Mouse (Mus musculus) forebrain, embryonic 10.5 days (tissue): ENCODE data around the gene C2cd4c. TPM values are rescaled to one million over a fixed set of nuclear protein-coding genes. Genes with fewer than 3 reads are reported as not detected.

ENCODE experiments used
- DNase-seq: peaks from one replicate; pipeline ENCODE4 v3.0.0-alpha.2; 2017; ENCODE audit warnings: low spot score; ENCODE audit errors: extremely low spot score
- H3K27ac ChIP-seq: fragments of 300-500 bp; sonication (generic); 2 replicates; pipeline ENCODE4 v1.5.1; 2016; ENCODE audit warnings: mild to moderate bottlenecking
- H3K27me3 ChIP-seq: fragments of 300-500 bp; sonication (generic); 2 replicates; pipeline ENCODE4 v1.6.1; 2016; ENCODE audit warnings: mild to moderate bottlenecking; ENCODE audit not compliant: poor library complexity, severe bottlenecking
- H3K36me3 ChIP-seq: fragments of 300-500 bp; sonication (generic); replicated peaks from 2 replicates; pipeline ENCODE4 v1.6.1; 2016; ENCODE audit warnings: mild to moderate bottlenecking, moderate library complexity
- H3K4me1 ChIP-seq: fragments of 300-500 bp; sonication (generic); 2 replicates; pipeline ENCODE4 v1.6.1; 2016
- H3K4me3 ChIP-seq: fragments of 300-500 bp; sonication (generic); 2 replicates; pipeline ENCODE4 v1.5.1; 2016; ENCODE audit warnings: mild to moderate bottlenecking, moderate library complexity
- H3K9me3 ChIP-seq: fragments of 300-500 bp; sonication (generic); 2 replicates; pipeline ENCODE4 v1.6.1; 2016; ENCODE audit warnings: mild to moderate bottlenecking, moderate library complexity
- whole genome bisulfite sequencing: fragments of 180-500 bp; shearing (Covaris S2); methylation state at CpG from one replicate; pipeline ENCODE4 v1.1.7; 2016; 5-methylcytosine and 5-hydroxymethylcytosine counted together
- polyA plus RNA-seq: library from polyadenylated mRNA; unstranded; fragments of >200 nt; fragmentation: Nextera tagmentation; extraction: Ambion mirVana; gene quantifications from 2 replicates; pipeline ENCODE4 v1.2.1, GENCODE M21; 2016

The C2cd4c gene
- polyA plus RNA-seq, 1 experiment from 2014 or later = not detected

- WGBS = 87% methylated on average over 9 of the region's 9 CpGs
- H3K9me3 ChIP-seq = no peaks in the 10 kb centered on the region
- no peak overlapping the region for H3K27ac ChIP-seq
- no peaks in the 10 kb centered on the region for H3K4me1 ChIP-seq
- no peak overlapping the region for H3K4me3 ChIP-seq
- H3K36me3 ChIP-seq = no peaks in the 10 kb centered on the region
- H3K27me3 ChIP-seq = peaks cover 11% of the 10 kb centered on the region
- no peak for DNase-seq
These were observed 29.4 kb downstream of the C2cd4c start for GRCm38 (mm10) chr10:79584426-79584825.

- Histone ChIP-seq H3K27me3 (peaks cover 15% of the 10 kb centered on the region), H3K4me1 (peaks cover 1% of the 10 kb centered on the region), H3K9me3 (no peaks in the 10 kb centered on the region), H3K27ac (no peak overlapping the region), H3K4me3 (no peak overlapping the region), H3K36me3 (no peaks in the 10 kb centered on the region)
- no peak for DNase-seq
- WGBS = 82% methylated on average over 7 of the region's 7 CpGs
These were observed 29.8 kb downstream of the C2cd4c start for GRCm38 (mm10) chr10:79584021-79584420.

- H3K36me3 ChIP-seq = no peaks in the 10 kb centered on the region
- no peak overlapping the region for H3K4me3 ChIP-seq
- H3K27me3 ChIP-seq = peaks cover 18% of the 10 kb centered on the region
- no peaks in the 10 kb centered on the region; the same call in 1 of the 2 replicates for H3K9me3 ChIP-seq
- no peak overlapping the region for H3K27ac ChIP-seq
- H3K4me1 ChIP-seq = peaks cover 12% of the 10 kb centered on the region
- WGBS = 88% methylated on average over 8 of the region's 8 CpGs
- no peak for DNase-seq
These were observed 32.3 kb downstream of the C2cd4c start for GRCm38 (mm10) chr10:79581501-79581900.

- Histone ChIP-seq H3K27me3 (peaks cover 18% of the 10 kb centered on the region), H3K4me1 (peaks cover 12% of the 10 kb centered on the region), H3K4me3 (no peak overlapping the region), H3K36me3 (no peaks in the 10 kb centered on the region), H3K9me3 (no peaks in the 10 kb centered on the region; the same call in 1 of the 2 replicates), H3K27ac (no peak overlapping the region)
- peak; percentile 58 for DNase-seq
- WGBS = 41% methylated on average over 6 of the region's 6 CpGs
These were observed 33.0 kb downstream of the C2cd4c start for GRCm38 (mm10) chr10:79580811-79581210.

GRCm38 (mm10) chr10:79580356-79580755, 33.5 kb downstream of the C2cd4c start:
- H3K4me1 ChIP-seq = peaks cover 12% of the 10 kb centered on the region
- H3K27ac ChIP-seq = no peak overlapping the region
- H3K36me3 ChIP-seq = no peaks in the 10 kb centered on the region
- H3K9me3 ChIP-seq = no peaks in the 10 kb centered on the region; the same call in 1 of the 2 replicates
- 66% methylated on average over 7 of the region's 7 CpGs for whole genome bisulfite sequencing
- DNase-seq = no peak
- peaks cover 18% of the 10 kb centered on the region for H3K27me3 ChIP-seq
- H3K4me3 ChIP-seq = no peak overlapping the region

GRCm38 (mm10) chr10:79579781-79580180, 34.0 kb downstream of the C2cd4c start:
- no peaks in the 10 kb centered on the region; the same call in 1 of the 2 replicates for H3K9me3 ChIP-seq
- H3K27ac ChIP-seq = no peak overlapping the region
- H3K27me3 ChIP-seq = peaks cover 18% of the 10 kb centered on the region
- no peak for DNase-seq
- no peaks in the 10 kb centered on the region for H3K36me3 ChIP-seq
- H3K4me3 ChIP-seq = no peak overlapping the region
- WGBS = 87% methylated on average over 12 of the region's 12 CpGs
- peaks cover 12% of the 10 kb centered on the region for H3K4me1 ChIP-seq

- Histone ChIP-seq H3K4me1 (peaks cover 12% of the 10 kb centered on the region), H3K27ac (no peak overlapping the region), H3K4me3 (no peak overlapping the region), H3K9me3 (no peaks in the 10 kb centered on the region; the same call in 1 of the 2 replicates), H3K36me3 (no peaks in the 10 kb centered on the region), H3K27me3 (peaks cover 18% of the 10 kb centered on the region)
- no peak for DNase-seq
- 78% methylated on average over 7 of the region's 7 CpGs for WGBS
These were observed 34.9 kb downstream of the C2cd4c start for GRCm38 (mm10) chr10:79578891-79579290.

GRCm38 (mm10) chr10:79578276-79578675, 35.5 kb downstream of the C2cd4c start:
- DNase-seq = no peak
- WGBS = 54% methylated on average over 9 of the region's 9 CpGs

GRCm38 (mm10) chr10:79577376-79577775, 36.4 kb downstream of the C2cd4c start:
- WGBS = 79% methylated on average over 4 of the region's 4 CpGs
- Histone ChIP-seq H3K27me3 (peaks cover 18% of the 10 kb centered on the region), H3K9me3 (no peaks in the 10 kb centered on the region; the same call in 1 of the 2 replicates), H3K4me1 (peaks cover 12% of the 10 kb centered on the region), H3K27ac (no peak overlapping the region), H3K4me3 (no peak overlapping the region), H3K36me3 (no peaks in the 10 kb centered on the region)
- DNase-seq = no peak

More at GRCm38 (mm10) chr10:79578276-79578675, 35.5 kb downstream of the C2cd4c start:
- Histone ChIP-seq H3K4me3 (no peak overlapping the region), H3K4me1 (peaks cover 12% of the 10 kb centered on the region), H3K36me3 (no peaks in the 10 kb centered on the region), H3K27ac (no peak overlapping the region), H3K27me3 (peaks cover 18% of the 10 kb centered on the region), H3K9me3 (no peaks in the 10 kb centered on the region; the same call in 1 of the 2 replicates)

- Histone ChIP-seq H3K27me3 (peaks cover 18% of the 10 kb centered on the region), H3K9me3 (no peaks in the 10 kb centered on the region; the same call in 1 of the 2 replicates), H3K4me3 (no peak overlapping the region), H3K36me3 (no peaks in the 10 kb centered on the region), H3K4me1 (peaks cover 12% of the 10 kb centered on the region), H3K27ac (no peak overlapping the region)
- DNase-seq = no peak
- WGBS = 85% methylated on average over 6 of the region's 6 CpGs
These were observed 38.1 kb downstream of the C2cd4c start for GRCm38 (mm10) chr10:79575754-79576153.

- peaks cover 10% of the 10 kb centered on the region; the same call in 1 of the 2 replicates for H3K27me3 ChIP-seq
- H3K9me3 ChIP-seq = no peaks in the 10 kb centered on the region; the same call in 1 of the 2 replicates
- DNase-seq = no peak
- H3K4me1 ChIP-seq = peaks cover 12% of the 10 kb centered on the region
- WGBS = 96% methylated on average over 6 of the region's 6 CpGs
- no peaks in the 10 kb centered on the region for H3K36me3 ChIP-seq
- H3K4me3 ChIP-seq = no peak overlapping the region
- no peak overlapping the region for H3K27ac ChIP-seq
These were observed 39.0 kb downstream of the C2cd4c start for GRCm38 (mm10) chr10:79574796-79575195.

GRCm38 (mm10) chr10:79574350-79574749, 39.5 kb downstream of the C2cd4c start:
- H3K27me3 ChIP-seq = peaks cover 6% of the 10 kb centered on the region; the same call in 1 of the 2 replicates
- 89% methylated on average over 8 of the region's 8 CpGs for WGBS
- no peak overlapping the region for H3K4me3 ChIP-seq
- H3K36me3 ChIP-seq = no peaks in the 10 kb centered on the region
- peaks cover 12% of the 10 kb centered on the region for H3K4me1 ChIP-seq
- DNase-seq = no peak
- H3K27ac ChIP-seq = no peak overlapping the region
- no peaks in the 10 kb centered on the region; the same call in 1 of the 2 replicates for H3K9me3 ChIP-seq

- H3K36me3 ChIP-seq = no peaks in the 10 kb centered on the region
- no peaks in the 10 kb centered on the region for H3K27me3 ChIP-seq
- 85% methylated on average over 6 of the region's 6 CpGs for WGBS
- H3K9me3 ChIP-seq = no peaks in the 10 kb centered on the region; the same call in 1 of the 2 replicates
- H3K27ac ChIP-seq = no peak overlapping the region
- peaks cover 7% of the 10 kb centered on the region for H3K4me1 ChIP-seq
- no peak for DNase-seq
- H3K4me3 ChIP-seq = no peak overlapping the region
These were observed 40.2 kb downstream of the C2cd4c start for GRCm38 (mm10) chr10:79573611-79574010.
